Mouse (Mus musculus): ENCODE results near the gene 4930519P11Rik. TPM values are rescaled to one million over a fixed set of nuclear protein-coding genes. Genes with fewer than 3 reads are reported as not detected.
A peak's percentile ranks its signal among the peaks of the same experiment; 100 is the strongest.

4930519P11Rik gene
- polyA plus RNA-seq, 1 experiment from 2014 or later = not detected

DNA sequence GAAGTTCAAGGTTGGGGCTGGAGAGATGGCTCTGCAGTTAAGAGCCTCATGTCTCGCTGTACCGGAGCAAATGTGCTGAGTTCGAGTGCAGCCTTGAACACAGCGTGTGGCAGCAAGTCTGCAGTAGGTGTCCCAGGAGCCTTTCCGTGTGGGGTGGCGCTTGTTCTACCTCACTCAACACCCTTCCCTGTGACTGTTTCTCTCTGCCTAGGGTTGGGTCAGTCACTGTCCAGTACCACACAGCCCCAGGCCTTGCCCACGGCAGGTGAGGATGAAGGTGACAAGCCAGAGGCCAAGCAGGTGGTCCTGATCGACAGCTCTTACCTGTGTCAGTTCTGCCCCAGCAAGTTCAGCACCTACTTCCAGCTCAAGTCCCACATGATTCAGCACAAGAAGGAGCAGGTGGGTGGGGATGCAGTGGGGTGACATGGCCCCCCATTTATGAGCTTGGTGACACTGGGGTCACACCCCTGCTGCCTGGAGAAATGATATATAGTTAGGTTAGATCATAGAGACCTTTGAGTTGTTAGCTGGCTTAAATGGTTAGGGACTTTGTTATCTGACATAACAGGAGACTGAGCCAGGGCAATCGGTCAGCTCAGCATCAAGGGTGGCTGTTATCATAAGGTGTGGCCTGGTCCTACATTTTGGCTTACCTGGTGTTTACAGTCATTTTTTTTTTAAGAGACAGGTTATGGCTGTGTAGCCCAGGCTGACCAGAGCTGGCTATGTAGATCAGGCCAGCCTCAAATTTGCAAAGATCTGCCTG, 20.8 kb upstream of the 4930519P11Rik start:
- WGBS = 84% methylated on average over 9 of the region's 9 CpGs
- H3K36me3 ChIP-seq (ENCODE audit: control insufficient read depth, insufficient read depth, low read length) = peaks cover 6% of the 10 kb centered on the region
- no peak overlapping the region for H3K9ac ChIP-seq (ENCODE audit: low read depth, low read length)
- H3K4me3 ChIP-seq (ENCODE audit: low read length) = no peak overlapping the region
- H3K9me3 ChIP-seq (ENCODE audit: control insufficient read depth, low read length) = 0 out of 2 replicates have a peak, but pooled peaks cover 3% of the 10 kb centered on the region
- peak; percentile 77 for ATAC-seq
- no peaks in the 10 kb centered on the region; the same call in 1 of the 2 replicates for H3K4me1 ChIP-seq (ENCODE audit: control insufficient read depth, insufficient read depth, low read length)
- H3K27me3 ChIP-seq (replicated peaks; ENCODE audit: control insufficient read depth, insufficient read depth, low read length) = no peaks in the 10 kb centered on the region
- H3K27ac ChIP-seq (ENCODE audit: low read length) = no peak overlapping the region
- no peak overlapping the region for H3K4me2 ChIP-seq (ENCODE audit: low read depth, low read length)

DNA sequence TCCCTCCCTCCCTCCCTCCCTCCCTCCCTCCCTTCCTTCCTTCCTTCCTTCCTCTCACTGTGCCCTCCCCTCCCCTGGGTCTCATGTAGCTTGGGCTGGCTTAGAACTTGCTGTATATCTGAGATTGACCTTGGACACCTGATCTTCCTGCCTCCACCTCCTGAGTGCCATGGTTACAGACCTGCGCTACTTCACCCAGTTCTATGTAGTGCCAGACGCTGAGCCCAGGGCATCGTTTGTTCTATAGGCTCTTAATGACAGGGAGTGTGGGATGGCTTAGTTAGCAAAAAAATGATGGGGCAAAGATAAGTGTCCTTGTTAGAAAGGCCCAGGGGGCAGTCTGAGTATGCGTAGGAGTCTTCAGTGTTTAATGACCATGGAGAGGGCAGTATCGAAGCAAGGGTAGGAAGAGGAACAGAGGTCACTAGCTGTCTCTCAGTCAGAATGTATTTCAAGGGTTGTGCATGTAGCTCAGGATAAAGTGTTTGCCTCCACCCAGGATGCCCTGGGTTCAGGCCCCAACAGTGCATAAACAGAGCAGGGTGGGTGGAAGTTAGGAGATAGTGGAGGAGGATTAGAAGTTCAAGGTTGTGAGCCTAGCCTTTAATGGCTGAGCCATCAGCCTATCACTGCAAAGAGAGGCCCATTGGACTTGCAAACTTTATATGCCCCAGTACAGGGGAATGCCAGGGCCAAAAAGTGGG, 20.0 kb upstream of the 4930519P11Rik start:
- Histone ChIP-seq H3K36me3 (ENCODE audit: control insufficient read depth, insufficient read depth, low read length) (peaks cover 3% of the 10 kb centered on the region), H3K9ac (ENCODE audit: low read depth, low read length) (no peak overlapping the region), H3K4me3 (ENCODE audit: low read length) (no peak overlapping the region), H3K4me2 (ENCODE audit: low read depth, low read length) (no peak overlapping the region), H3K27ac (ENCODE audit: low read length) (no peak overlapping the region), H3K4me1 (ENCODE audit: control insufficient read depth, insufficient read depth, low read length) (no peaks in the 10 kb centered on the region; the same call in 1 of the 2 replicates), H3K27me3 (replicated peaks; ENCODE audit: control insufficient read depth, insufficient read depth, low read length) (no peaks in the 10 kb centered on the region), H3K9me3 (ENCODE audit: control insufficient read depth, low read length) (0 out of 2 replicates have a peak, but pooled peaks cover under 1% of the 10 kb centered on the region)
- ATAC-seq = no peak; the same call in 1 of the 2 replicates
- WGBS = 77% methylated on average over 5 of the region's 5 CpGs

DNA sequence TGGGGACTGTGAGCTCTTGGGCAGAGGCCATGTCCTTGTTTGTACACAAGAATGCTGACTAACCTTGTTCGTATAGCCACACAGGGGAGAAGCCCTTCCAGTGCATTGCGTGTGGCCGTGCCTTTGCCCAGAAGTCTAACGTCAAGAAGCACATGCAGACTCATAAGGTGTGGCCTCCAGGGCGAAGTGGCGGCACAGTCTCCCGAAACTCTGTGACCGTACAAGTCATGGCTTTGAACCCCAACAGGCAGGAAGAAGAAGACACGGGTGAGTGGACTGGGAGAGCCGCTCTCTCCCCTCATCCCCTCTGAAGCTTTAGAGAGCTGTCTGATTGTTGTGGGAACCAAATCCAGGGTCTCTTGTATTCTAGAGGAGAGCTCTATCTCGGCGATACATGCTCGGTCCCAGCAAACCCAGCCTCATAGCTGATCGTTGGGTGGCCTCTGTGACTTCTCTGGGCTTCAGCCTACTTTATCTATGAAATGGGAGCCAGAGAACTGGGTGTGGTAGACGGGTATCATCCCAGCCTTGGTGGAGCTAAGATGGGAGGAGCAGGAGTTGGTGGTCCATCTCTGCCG, 19.1 kb upstream of the 4930519P11Rik start:
- Histone ChIP-seq H3K4me1 (ENCODE audit: control insufficient read depth, insufficient read depth, low read length) (no peaks in the 10 kb centered on the region; the same call in 1 of the 2 replicates), H3K36me3 (ENCODE audit: control insufficient read depth, insufficient read depth, low read length) (no peaks in the 10 kb centered on the region), H3K27me3 (replicated peaks; ENCODE audit: control insufficient read depth, insufficient read depth, low read length) (no peaks in the 10 kb centered on the region), H3K4me3 (ENCODE audit: low read length) (no peak overlapping the region), H3K4me2 (ENCODE audit: low read depth, low read length) (no peak overlapping the region), H3K27ac (ENCODE audit: low read length) (no peak overlapping the region), H3K9ac (ENCODE audit: low read depth, low read length) (no peak overlapping the region), H3K9me3 (ENCODE audit: control insufficient read depth, low read length) (no peaks in the 10 kb centered on the region)
- 91% methylated on average over 16 of the region's 16 CpGs for WGBS
- ATAC-seq = peak; percentile 52

DNA sequence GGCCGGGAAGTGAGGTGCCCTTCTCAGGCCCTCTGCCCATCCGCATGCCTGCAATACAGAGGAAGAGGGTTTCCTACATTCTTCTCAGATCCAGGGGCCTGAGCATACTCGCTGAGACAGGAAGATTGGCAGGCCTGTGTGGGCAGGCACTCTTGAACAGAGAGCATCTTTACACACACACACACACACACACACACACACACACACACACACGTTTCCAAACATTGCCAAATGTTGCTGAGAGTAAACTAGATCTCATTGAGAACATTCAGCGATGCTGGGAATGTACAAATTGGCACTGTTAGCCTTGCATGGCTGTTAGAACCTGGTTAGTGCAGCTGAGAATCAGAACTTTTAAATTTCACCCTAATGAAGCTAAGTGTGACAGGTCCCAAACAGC, 17.3 kb upstream of the 4930519P11Rik start:
- Histone ChIP-seq H3K4me1 (ENCODE audit: control insufficient read depth, insufficient read depth, low read length) (no peaks in the 10 kb centered on the region; the same call in 1 of the 2 replicates), H3K27ac (ENCODE audit: low read length) (no peak overlapping the region), H3K4me3 (ENCODE audit: low read length) (no peak overlapping the region), H3K27me3 (replicated peaks; ENCODE audit: control insufficient read depth, insufficient read depth, low read length) (no peaks in the 10 kb centered on the region), H3K9me3 (ENCODE audit: control insufficient read depth, low read length) (no peaks in the 10 kb centered on the region), H3K9ac (ENCODE audit: low read depth, low read length) (no peak overlapping the region), H3K36me3 (ENCODE audit: control insufficient read depth, insufficient read depth, low read length) (no peaks in the 10 kb centered on the region), H3K4me2 (ENCODE audit: low read depth, low read length) (no peak overlapping the region)
- 85% methylated on average over 5 of the region's 5 CpGs for whole genome bisulfite sequencing
- ATAC-seq = no peak

DNA sequence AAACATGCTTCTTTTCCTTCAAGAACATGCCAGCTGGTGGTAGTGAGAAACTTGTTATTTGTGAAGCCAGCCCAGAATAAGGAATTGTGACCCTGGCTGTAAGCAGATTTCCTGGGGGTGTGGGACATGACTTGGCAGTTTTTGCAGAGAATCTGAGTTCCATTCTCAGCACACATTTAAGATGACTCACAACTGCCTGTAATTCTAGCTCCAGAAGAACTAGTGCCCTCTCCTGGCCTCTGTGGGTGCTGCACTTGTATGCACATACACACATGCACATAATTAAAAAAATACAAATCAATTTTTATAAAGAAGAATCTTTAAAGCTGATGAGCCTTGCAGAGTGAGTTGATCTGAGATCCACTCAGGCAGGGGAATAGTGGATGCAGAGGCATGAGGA, 10.9 kb upstream of the 4930519P11Rik start:
- Histone ChIP-seq H3K4me2 (ENCODE audit: low read depth, low read length) (no peak overlapping the region), H3K36me3 (ENCODE audit: control insufficient read depth, insufficient read depth, low read length) (no peaks in the 10 kb centered on the region; the same call in 1 of the 2 replicates), H3K4me1 (ENCODE audit: control insufficient read depth, insufficient read depth, low read length) (no peaks in the 10 kb centered on the region), H3K27me3 (replicated peaks; ENCODE audit: control insufficient read depth, insufficient read depth, low read length) (no peaks in the 10 kb centered on the region), H3K9ac (ENCODE audit: low read depth, low read length) (no peak overlapping the region), H3K4me3 (ENCODE audit: low read length) (no peak overlapping the region), H3K9me3 (ENCODE audit: control insufficient read depth, low read length) (no peaks in the 10 kb centered on the region), H3K27ac (ENCODE audit: low read length) (no peak overlapping the region)
- no peak for ATAC-seq

DNA sequence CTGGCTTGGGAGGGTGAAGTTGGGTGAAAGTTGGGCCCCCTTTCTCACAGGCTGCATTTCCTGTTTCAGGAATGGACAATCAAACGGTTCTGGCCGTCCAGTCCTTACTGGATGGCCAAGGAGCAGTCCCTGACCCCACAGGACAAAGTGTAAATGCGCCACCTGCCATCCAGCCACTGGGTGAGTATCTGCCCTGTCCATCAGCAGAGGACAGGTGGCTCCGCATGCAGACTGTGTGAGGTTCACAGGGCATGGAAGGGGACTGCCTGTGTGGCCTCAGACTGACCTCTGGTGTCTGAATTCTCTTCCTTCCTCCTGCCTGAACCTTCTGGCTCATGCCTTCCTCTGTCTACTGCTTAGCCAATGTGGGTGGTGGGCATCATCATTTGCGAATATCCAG, 8.4 kb upstream of the 4930519P11Rik start:
- Histone ChIP-seq H3K9me3 (ENCODE audit: control insufficient read depth, low read length) (no peaks in the 10 kb centered on the region), H3K4me1 (ENCODE audit: control insufficient read depth, insufficient read depth, low read length) (no peaks in the 10 kb centered on the region), H3K27ac (ENCODE audit: low read length) (no peak overlapping the region), H3K36me3 (ENCODE audit: control insufficient read depth, insufficient read depth, low read length) (no peaks in the 10 kb centered on the region; the same call in 1 of the 2 replicates), H3K4me2 (ENCODE audit: low read depth, low read length) (no peak overlapping the region), H3K4me3 (ENCODE audit: low read length) (no peak overlapping the region), H3K9ac (ENCODE audit: low read depth, low read length) (no peak overlapping the region), H3K27me3 (replicated peaks; ENCODE audit: control insufficient read depth, insufficient read depth, low read length) (no peaks in the 10 kb centered on the region)
- 67% methylated on average over 5 of the region's 5 CpGs for WGBS
- no peak for ATAC-seq

DNA sequence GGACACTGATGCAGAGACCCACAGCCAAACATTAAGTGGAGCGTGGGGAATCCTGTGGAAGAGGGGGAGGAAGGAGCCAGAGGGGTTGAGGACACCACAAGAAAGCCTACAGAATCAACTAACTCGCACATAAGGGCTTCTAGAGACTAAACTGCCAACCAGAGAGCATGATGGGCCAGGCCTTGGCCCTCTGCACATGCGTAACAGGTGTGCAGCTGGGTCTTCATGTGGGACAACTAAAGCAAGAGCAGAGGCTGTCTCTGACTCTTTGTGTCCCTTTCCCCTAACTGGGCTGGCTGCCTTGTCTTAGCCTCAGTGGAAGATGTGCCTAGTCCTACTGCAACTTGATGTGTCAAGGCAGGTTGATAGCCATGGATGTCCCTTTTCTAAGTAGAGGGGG, 3.8 kb upstream of the 4930519P11Rik start:
- H3K27ac ChIP-seq (ENCODE audit: low read length) = no peak overlapping the region
- H3K9ac ChIP-seq (ENCODE audit: low read depth, low read length) = no peak overlapping the region
- no peak overlapping the region for H3K4me2 ChIP-seq (ENCODE audit: low read depth, low read length)
- no peaks in the 10 kb centered on the region for H3K36me3 ChIP-seq (ENCODE audit: control insufficient read depth, insufficient read depth, low read length)
- H3K9me3 ChIP-seq (ENCODE audit: control insufficient read depth, low read length) = no peaks in the 10 kb centered on the region
- no peak for ATAC-seq
- 88% methylated on average over 3 of the region's 3 CpGs for WGBS
- H3K27me3 ChIP-seq (replicated peaks; ENCODE audit: control insufficient read depth, insufficient read depth, low read length) = no peaks in the 10 kb centered on the region
- H3K4me3 ChIP-seq (ENCODE audit: low read length) = no peak overlapping the region
- H3K4me1 ChIP-seq (ENCODE audit: control insufficient read depth, insufficient read depth, low read length) = peaks cover 17% of the 10 kb centered on the region

DNA sequence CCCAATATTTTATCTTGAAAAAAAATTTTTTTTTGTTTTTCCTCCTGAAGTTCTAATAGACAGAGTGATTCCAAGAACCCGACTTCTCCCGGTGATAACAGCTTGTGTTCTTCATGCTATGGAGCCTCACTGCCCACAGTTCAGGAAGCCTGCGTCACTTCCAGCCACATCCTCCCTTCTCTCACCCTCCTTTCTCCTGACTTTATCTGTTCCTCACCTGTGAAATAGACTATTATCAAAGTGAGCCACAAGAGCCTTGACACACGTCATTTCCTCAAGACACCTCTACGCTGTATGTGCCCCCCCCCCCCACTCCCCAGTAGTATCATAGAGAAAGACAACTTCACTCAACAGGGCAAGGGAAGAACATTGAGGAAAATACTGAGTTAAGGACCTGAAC, 2.4 kb upstream of the 4930519P11Rik start:
- peaks cover 17% of the 10 kb centered on the region for H3K4me1 ChIP-seq (ENCODE audit: control insufficient read depth, insufficient read depth, low read length)
- H3K4me3 ChIP-seq (ENCODE audit: low read length) = no peak overlapping the region
- H3K27me3 ChIP-seq (replicated peaks; ENCODE audit: control insufficient read depth, insufficient read depth, low read length) = no peaks in the 10 kb centered on the region
- no peak overlapping the region for H3K9ac ChIP-seq (ENCODE audit: low read depth, low read length)
- H3K9me3 ChIP-seq (ENCODE audit: control insufficient read depth, low read length) = no peaks in the 10 kb centered on the region
- no peaks in the 10 kb centered on the region for H3K36me3 ChIP-seq (ENCODE audit: control insufficient read depth, insufficient read depth, low read length)
- no peak for ATAC-seq
- 85% methylated on average over 5 of the region's 5 CpGs for WGBS
- no peak overlapping the region for H3K4me2 ChIP-seq (ENCODE audit: low read depth, low read length)
- H3K27ac ChIP-seq (ENCODE audit: low read length) = no peak overlapping the region

DNA sequence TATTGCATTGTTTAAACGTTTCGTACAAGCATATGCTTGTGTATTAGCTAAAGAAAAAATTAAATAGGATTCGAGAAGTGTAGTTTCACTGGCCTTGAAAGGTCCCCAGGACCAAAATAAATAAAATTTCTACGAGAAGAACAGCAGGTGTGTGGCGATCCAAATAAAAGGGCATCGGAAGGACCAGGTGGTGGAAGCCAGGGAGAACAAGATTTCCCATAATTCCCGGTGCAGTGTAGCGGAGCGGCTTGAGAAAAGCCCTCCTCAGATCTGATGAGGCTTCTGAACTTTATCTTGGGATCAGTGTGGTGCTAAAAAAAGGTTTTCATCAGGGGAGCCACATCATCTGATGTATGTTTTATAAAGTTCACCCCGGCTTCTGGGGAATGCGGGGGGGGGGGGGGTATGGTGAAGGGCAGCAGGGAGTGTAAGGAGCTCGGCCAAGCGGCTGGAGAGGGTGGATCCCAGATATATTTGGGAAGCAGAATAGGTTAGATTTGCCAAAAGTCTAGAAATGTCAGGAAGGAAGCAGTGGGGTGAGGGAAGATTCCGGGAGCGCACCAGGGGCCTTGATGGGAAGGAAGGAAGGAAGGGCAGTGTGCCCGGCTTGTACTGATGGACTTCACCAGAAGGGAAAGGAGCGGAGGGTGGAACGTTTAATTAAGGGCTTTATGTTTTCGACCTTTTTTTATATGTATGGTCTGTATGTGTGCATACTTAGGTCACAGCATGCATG, 1.8 kb upstream of the 4930519P11Rik start:
- Histone ChIP-seq H3K9me3 (ENCODE audit: control insufficient read depth, low read length) (no peaks in the 10 kb centered on the region), H3K4me2 (ENCODE audit: low read depth, low read length) (peak overlapping the region; percentile 10; the same call in 1 of the 2 replicates), H3K27ac (ENCODE audit: low read length) (no peak overlapping the region), H3K27me3 (replicated peaks; ENCODE audit: control insufficient read depth, insufficient read depth, low read length) (no peaks in the 10 kb centered on the region), H3K4me3 (ENCODE audit: low read length) (no peak overlapping the region), H3K4me1 (ENCODE audit: control insufficient read depth, insufficient read depth, low read length) (peaks cover 17% of the 10 kb centered on the region), H3K9ac (ENCODE audit: low read depth, low read length) (no peak overlapping the region), H3K36me3 (ENCODE audit: control insufficient read depth, insufficient read depth, low read length) (no peaks in the 10 kb centered on the region)
- ATAC-seq = no peak
- 66% methylated on average over 19 of the region's 19 CpGs for WGBS
